Mouse (Mus musculus) midbrain, embryonic 11.5 days (tissue): ENCODE data around the gene Ndel1. TPM values are rescaled to one million over a fixed set of nuclear protein-coding genes. Genes with fewer than 3 reads are reported as not detected.

ENCODE experiments used
- ATAC-seq: fragments of 200-750 bp; cut with Nextera tagmentation; 2 replicates; pipeline ENCODE4 v1.8.0; 2017; ENCODE audit warnings: moderate TSS enrichment, moderate library complexity; ENCODE audit not compliant: low FRiP score
- DNase-seq: peaks from one replicate; pipeline ENCODE4 v3.0.0; 2015; ENCODE audit warnings: low spot score; ENCODE audit errors: missing footprints
- H3K27ac ChIP-seq: fragments of 300-500 bp; sonication (generic); 2 replicates; pipeline ENCODE4 v1.5.1; 2014; ENCODE audit warnings: low read depth, low read length
- H3K27me3 ChIP-seq: fragments of 300-500 bp; sonication (generic); 2 replicates; pipeline ENCODE4 v1.6.1; 2014; ENCODE audit warnings: mild to moderate bottlenecking, low read length, moderate library complexity, mixed read lengths; ENCODE audit not compliant: control insufficient read depth, insufficient read depth
- H3K36me3 ChIP-seq: fragments of 300-500 bp; sonication (generic); 2 replicates; pipeline ENCODE4 v1.6.1; 2014; ENCODE audit warnings: mild to moderate bottlenecking, low read length, moderate library complexity, mixed read lengths; ENCODE audit not compliant: control insufficient read depth, insufficient read depth
- H3K4me1 ChIP-seq: fragments of 300-500 bp; sonication (generic); 2 replicates; pipeline ENCODE4 v1.6.1; 2014; ENCODE audit warnings: low read length; ENCODE audit not compliant: control insufficient read depth, insufficient read depth
- H3K4me2 ChIP-seq: fragments of 300-500 bp; sonication (generic); 2 replicates; pipeline ENCODE4 v1.6.1; 2014; ENCODE audit warnings: mild to moderate bottlenecking, moderate library complexity
- H3K4me3 ChIP-seq: fragments of 300-500 bp; sonication (generic); 2 replicates; pipeline ENCODE4 v1.5.1; 2014; ENCODE audit warnings: low read depth, low read length
- H3K9ac ChIP-seq: fragments of 300-500 bp; sonication (generic); 2 replicates; pipeline ENCODE4 v1.6.1; 2014; ENCODE audit warnings: low read length
- H3K9me3 ChIP-seq: fragments of 300-500 bp; sonication (generic); 2 replicates; pipeline ENCODE4 v1.6.1; 2016; ENCODE audit warnings: low read length; ENCODE audit not compliant: control insufficient read depth
- WGBS: fragments of 180-500 bp; shearing (Covaris S2); extraction: QIAGEN DNeasy Blood & Tissue Kit; methylation state at CpG from one replicate; pipeline ENCODE4 v1.1.7; 2014; 5-methylcytosine and 5-hydroxymethylcytosine counted together
- polyA plus RNA-seq: library from polyadenylated mRNA; unstranded; fragments of >200 nt; fragmentation: Nextera tagmentation; extraction: Ambion mirVana; gene quantifications from 2 replicates; pipeline ENCODE4 v1.2.1, GENCODE M21; 2014

Ndel1 gene
- polyA plus RNA-seq, 1 experiment from 2014 or later: 47.6 TPM

GRCm38 (mm10) chr11:68888253-68888652, 16.6 kb upstream of the Ndel1 start, which contains the start of gene Rnf222:
Gene Rnf222 (plus strand): TSS chr11:68888553.
- H3K9me3 ChIP-seq: no peaks in the 10 kb centered on the region
- 58% methylated on average over 6 of the region's 6 CpGs for WGBS
- no peak within 1 kb of the TSS for H3K27ac ChIP-seq
- ATAC-seq (no peak), DNase-seq (no peak)
- H3K27me3 ChIP-seq: no peaks in the 10 kb centered on the region
- no peaks in the 10 kb centered on the region for H3K4me1 ChIP-seq
- no peak within 1 kb of the TSS for H3K4me3 ChIP-seq
- no peak within 1 kb of the TSS for H3K9ac ChIP-seq
- no peaks in the 10 kb centered on the region for H3K36me3 ChIP-seq
- no peak within 1 kb of the TSS for H3K4me2 ChIP-seq

GRCm38 (mm10) chr11:68886091-68886490, 14.4 kb upstream of the Ndel1 start:
- no peak overlapping the region for H3K27ac ChIP-seq
- no peak overlapping the region for H3K9ac ChIP-seq
- 91% methylated on average over 5 of the region's 5 CpGs for WGBS
- H3K27me3 ChIP-seq: no peaks in the 10 kb centered on the region
- no peak overlapping the region for H3K4me2 ChIP-seq
- ATAC-seq (no peak), DNase-seq (peak; percentile 80)
- H3K4me3 ChIP-seq: no peak overlapping the region
- H3K36me3 ChIP-seq: no peaks in the 10 kb centered on the region
- no peaks in the 10 kb centered on the region for H3K4me1 ChIP-seq
- no peaks in the 10 kb centered on the region for H3K9me3 ChIP-seq

- no peak overlapping the region for H3K27ac ChIP-seq
- ATAC-seq: no peak
- DNase-seq: peak; percentile 37
Observed at GRCm38 (mm10) chr11:68884368-68884767, 12.7 kb upstream of the Ndel1 start.

GRCm38 (mm10) chr11:68883843-68884242, 12.2 kb upstream of the Ndel1 start:
- Histone ChIP-seq H3K36me3 (no peaks in the 10 kb centered on the region), H3K27ac (no peak overlapping the region), H3K4me2 (no peak overlapping the region), H3K9me3 (no peaks in the 10 kb centered on the region), H3K9ac (no peak overlapping the region), H3K4me1 (no peaks in the 10 kb centered on the region), H3K27me3 (no peaks in the 10 kb centered on the region), H3K4me3 (no peak overlapping the region)
- WGBS: 82% methylated on average over 2 of the region's 2 CpGs
- no peak for ATAC-seq
- no peak for DNase-seq

More at GRCm38 (mm10) chr11:68884368-68884767, 12.7 kb upstream of the Ndel1 start:
- Histone ChIP-seq H3K4me1 (no peaks in the 10 kb centered on the region), H3K4me3 (no peak overlapping the region), H3K9me3 (no peaks in the 10 kb centered on the region), H3K27me3 (no peaks in the 10 kb centered on the region), H3K4me2 (no peak overlapping the region), H3K36me3 (no peaks in the 10 kb centered on the region), H3K9ac (no peak overlapping the region)
- 75% methylated on average over 5 of the region's 5 CpGs for WGBS

DNA sequence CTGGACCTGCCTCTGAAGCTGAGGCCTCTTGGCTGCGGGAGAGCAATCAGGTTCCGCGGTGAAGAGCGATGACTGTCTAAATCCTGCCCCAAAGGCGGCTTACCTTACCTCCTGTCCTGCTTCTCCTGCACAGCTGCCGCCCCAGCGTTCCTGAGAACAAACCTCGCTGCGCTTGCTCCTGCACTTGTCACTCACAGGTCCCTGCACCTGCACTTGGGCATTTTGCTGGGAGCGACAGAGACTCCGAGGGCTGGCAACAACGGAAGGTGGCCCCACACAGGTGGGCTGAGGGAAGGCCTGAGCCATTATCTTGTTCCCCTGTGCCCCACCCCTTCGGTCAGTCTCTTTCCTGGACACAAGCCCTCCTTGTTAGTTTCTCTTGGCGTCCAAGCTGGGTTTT, 10.4 kb upstream of the Ndel1 start:
- no peak overlapping the region for H3K4me3 ChIP-seq
- H3K4me2 ChIP-seq: no peak overlapping the region
- H3K4me1 ChIP-seq: no peaks in the 10 kb centered on the region
- DNase-seq (peak; percentile 21), ATAC-seq (no peak)
- no peak overlapping the region for H3K27ac ChIP-seq
- no peaks in the 10 kb centered on the region for H3K9me3 ChIP-seq
- no peaks in the 10 kb centered on the region for H3K36me3 ChIP-seq
- no peaks in the 10 kb centered on the region for H3K27me3 ChIP-seq
- H3K9ac ChIP-seq: no peak overlapping the region
- WGBS: 21% methylated on average over 14 of the region's 14 CpGs

DNA sequence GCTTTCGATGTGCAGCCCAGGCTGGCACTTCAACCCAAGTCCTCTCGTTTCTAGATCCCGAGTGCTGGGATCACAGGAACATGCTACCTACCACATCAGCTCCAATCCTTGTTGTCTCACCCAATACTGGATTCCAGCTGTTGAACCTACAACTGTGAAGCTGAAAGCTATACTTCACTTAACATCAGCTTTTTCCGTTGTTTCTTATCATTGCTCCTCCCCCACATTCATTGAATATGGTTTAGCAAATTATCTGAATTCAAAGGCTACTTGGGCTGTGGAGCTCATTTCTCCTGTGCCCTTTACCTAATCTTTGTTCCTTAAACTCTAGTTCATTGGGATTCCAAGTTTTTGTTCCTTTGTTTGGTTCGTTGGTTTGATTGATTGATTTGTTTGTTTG, 7.2 kb upstream of the Ndel1 start:
- no peak for DNase-seq
- WGBS: 88% methylated on average over 5 of the region's 5 CpGs
- H3K4me1 ChIP-seq: no peaks in the 10 kb centered on the region
- H3K9ac ChIP-seq: no peak overlapping the region
- H3K36me3 ChIP-seq: no peaks in the 10 kb centered on the region
- H3K9me3 ChIP-seq: no peaks in the 10 kb centered on the region
- H3K27ac ChIP-seq: no peak overlapping the region
- H3K27me3 ChIP-seq: no peaks in the 10 kb centered on the region
- no peak for ATAC-seq
- no peak overlapping the region for H3K4me3 ChIP-seq
- no peak overlapping the region for H3K4me2 ChIP-seq

DNA sequence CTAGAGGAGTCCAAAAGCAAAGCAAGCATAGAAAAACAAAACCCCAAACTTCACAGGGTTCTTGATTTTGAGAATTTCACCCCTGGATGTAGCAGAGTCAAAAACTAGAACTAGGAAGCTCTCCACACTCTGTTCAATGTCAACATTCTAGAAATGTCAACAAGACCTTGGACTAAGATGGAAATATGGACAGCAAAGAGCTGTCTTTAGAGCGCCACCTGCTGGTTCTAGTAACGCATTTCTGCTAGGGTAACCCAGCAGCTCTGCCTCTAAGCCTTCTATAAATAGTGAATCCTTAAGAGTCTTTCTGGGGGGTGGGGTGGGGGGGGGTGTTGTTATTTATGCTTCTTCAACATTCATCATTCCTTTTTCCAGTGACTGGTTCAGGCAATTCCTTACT, 3.2 kb upstream of the Ndel1 start:
- Histone ChIP-seq H3K4me1 (no peaks in the 10 kb centered on the region), H3K9ac (no peak overlapping the region), H3K4me2 (no peak overlapping the region), H3K27ac (no peak overlapping the region), H3K36me3 (no peaks in the 10 kb centered on the region), H3K27me3 (no peaks in the 10 kb centered on the region), H3K9me3 (no peaks in the 10 kb centered on the region), H3K4me3 (no peak overlapping the region)
- ATAC-seq (no peak), DNase-seq (peak; percentile 93)
- WGBS: 2% methylated on average over 2 of the region's 2 CpGs

GRCm38 (mm10) chr11:68871277-68871676, 381 bp downstream of the Ndel1 start:
- Histone ChIP-seq H3K9me3 (no peaks in the 10 kb centered on the region), H3K27me3 (no peaks in the 10 kb centered on the region), H3K4me1 (no peaks in the 10 kb centered on the region), H3K27ac (no peak overlapping the region), H3K4me2 (no peak overlapping the region), H3K36me3 (no peaks in the 10 kb centered on the region), H3K4me3 (no peak overlapping the region), H3K9ac (no peak overlapping the region)
- no peak for ATAC-seq
- 91% methylated on average over 9 of the region's 9 CpGs for WGBS
- no peak for DNase-seq

DNA sequence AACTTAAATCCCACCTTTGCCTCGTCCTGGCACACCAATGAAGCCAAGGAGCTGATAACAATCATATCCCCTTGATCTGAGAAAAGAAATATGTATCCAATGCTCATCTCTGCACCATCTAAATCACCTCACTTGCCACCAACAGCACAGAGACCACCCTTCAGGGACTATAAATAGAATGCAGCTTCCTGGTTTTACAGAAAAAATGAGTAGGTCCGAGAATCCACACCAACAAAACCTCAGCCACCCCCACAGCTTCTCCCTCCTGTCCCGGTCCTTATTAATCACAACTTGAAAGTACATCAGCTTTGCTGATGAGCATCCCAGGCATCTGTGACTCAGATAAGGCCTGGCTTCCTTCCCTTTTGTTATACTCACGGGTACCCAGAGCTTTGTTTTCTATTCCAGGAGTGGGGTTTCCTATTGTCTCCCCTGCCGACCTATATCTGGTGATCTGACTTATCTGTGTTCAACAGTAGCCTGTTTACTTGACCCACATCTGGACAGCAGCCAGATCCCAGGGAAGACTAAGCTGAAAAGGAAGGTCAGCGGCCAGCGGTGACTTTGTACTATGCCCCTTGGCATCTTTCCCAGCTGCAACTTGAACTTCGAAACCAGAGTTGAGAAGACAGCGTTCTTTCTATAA, 7.0 kb downstream of the Ndel1 start:
- Histone ChIP-seq H3K36me3 (no peaks in the 10 kb centered on the region), H3K27ac (no peak overlapping the region), H3K4me1 (no peaks in the 10 kb centered on the region), H3K4me3 (no peak overlapping the region), H3K9ac (no peak overlapping the region), H3K4me2 (no peak overlapping the region), H3K27me3 (no peaks in the 10 kb centered on the region), H3K9me3 (no peaks in the 10 kb centered on the region)
- WGBS: 70% methylated on average over 9 of the region's 9 CpGs
- DNase-seq (no peak), ATAC-seq (no peak)
